Mouse (Mus musculus) megakaryocyte progenitor cell, adult 5-6 weeks (primary cell): ENCODE measurements at regions not wholly inside any gene's neighbourhood (a gene's known extent, or its start where the extent isn't known, plus 50 kb on each side); places are given as distances from the start of the nearest gene placed in this dataset.

Experiments used
- ATAC-seq: replicated peaks from 2 replicates; pipeline ENCODE4 v1.8.0; 2016; ENCODE audit warnings: mild to moderate bottlenecking, moderate TSS enrichment, inconsistent platforms; ENCODE audit not compliant: poor library complexity

DNA sequence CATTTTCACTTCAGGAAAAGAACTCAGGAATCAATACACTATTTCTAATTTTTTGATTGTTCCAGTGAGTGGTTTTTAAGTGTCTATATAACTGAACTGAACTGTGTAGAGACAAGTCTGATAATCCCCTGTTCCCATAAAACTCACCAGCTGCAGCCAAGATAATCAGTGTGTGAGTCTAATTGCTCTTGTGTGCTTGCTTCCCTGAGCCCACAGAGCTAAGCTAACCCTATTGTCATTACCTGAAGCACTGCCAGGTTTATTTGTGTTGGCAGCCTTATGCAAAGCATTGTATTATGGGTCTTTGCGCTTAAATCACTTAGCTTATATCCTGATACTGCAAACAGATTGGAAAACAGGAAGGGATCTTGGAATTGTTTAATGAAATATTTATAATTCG is 1663.8 kb downstream of the 4930444P10Rik start:
- ATAC-seq: no peak

- no peak for ATAC-seq
Observed at GRCm38 (mm10) chr1:14421030-14421429, 1672.1 kb downstream of the 4930444P10Rik start.

GRCm38 (mm10) chr1:14413826-14414445 is 1679.2 kb downstream of the 4930444P10Rik start:
- ATAC-seq: no peak

DNA sequence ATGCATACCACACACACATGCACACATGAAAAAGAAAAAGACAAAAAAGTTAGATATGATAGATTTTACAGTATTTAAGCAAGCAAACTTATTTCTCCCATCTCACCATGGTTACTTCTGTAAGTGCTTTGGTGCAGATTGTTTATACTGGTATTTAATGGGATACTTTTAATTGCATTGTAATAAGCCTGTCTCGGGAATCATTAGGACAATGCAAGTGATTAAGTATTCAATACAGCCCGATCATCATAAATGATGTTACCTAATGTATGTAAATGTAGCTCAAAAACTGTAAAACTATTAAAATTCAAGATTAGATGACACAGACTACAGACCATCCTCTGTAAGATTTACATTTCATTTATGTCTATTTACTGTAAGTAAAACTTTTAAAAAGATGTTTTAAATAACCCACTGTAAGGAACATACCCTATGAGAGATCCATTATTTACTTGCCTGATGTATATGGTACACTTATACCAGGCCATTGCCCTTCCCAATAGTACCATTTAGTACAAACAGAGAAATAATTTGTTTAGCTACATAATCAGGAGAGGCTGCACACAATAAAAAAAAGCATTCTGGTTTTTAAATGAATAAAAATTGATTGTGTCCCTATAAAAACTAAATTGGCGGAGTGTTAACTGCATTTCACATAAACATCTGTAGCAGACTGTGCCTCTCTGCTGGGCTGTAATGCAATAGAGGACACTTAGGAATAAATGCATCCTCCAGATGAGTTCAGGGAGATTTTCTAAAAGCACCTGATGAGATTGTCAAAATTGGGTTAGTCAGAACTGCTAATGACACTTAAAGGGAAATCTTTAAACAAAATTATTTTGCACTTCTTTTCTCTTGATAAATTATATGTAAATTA is 1722.9 kb downstream of the 4930444P10Rik start:
- no peak for ATAC-seq

DNA sequence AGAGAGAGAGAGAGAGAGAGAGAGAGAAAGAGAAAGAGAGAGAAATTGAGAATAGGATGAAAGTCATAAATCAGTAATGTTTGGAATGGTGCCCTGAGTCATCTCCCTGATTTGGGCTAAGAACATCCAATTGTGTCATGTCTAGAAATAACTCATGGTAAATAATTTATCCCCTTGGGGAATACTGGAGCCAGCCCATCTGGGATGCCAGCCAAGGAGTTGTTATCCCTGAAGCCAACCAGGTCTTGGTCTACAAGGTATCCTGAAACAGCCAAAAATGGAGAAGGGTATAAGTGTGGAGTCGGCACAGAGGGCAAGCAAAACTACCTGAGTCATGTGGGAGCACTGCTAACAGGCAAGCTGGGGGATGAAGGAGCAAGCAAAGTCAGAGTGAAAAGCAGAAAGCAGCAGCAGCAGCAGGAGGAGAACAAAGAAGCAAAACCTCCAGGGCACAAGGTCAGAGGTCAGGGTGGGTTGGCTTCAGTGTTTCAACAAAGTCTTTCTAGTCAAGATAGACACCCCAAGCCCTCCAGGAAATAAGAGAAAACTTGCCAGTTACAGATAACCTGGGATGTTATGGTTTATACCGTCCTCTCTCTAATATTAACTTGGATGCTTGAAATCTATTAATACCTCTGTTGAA is 1733.0 kb downstream of the 4930444P10Rik start:
- no peak for ATAC-seq
